Mouse (Mus musculus) limb, embryonic 14.5 days (tissue): ENCODE measurements around the gene Slc39a13. TPM values are rescaled to one million over a fixed set of nuclear protein-coding genes. Genes with fewer than 3 reads are reported as not detected.

Experiments
- ATAC-seq: fragments of 200-750 bp; cut with Nextera tagmentation; 2 replicates; pipeline ENCODE4 v1.8.0; 2017; ENCODE audit warnings: low read depth, moderate number of reproducible peaks, moderate TSS enrichment; ENCODE audit not compliant: low FRiP score
- DNase-seq: peaks from one replicate; pipeline ENCODE4 v3.0.0-alpha.2; 2015; ENCODE audit warnings: low spot score
- H3K27ac ChIP-seq: fragments of 300-500 bp; sonication (generic); replicated peaks from 2 replicates; pipeline ENCODE4 v1.5.1; 2014; ENCODE audit warnings: low read depth, mild to moderate bottlenecking, low read length, moderate library complexity, mixed read lengths
- H3K27me3 ChIP-seq: fragments of 300-500 bp; sonication (generic); 2 replicates; pipeline ENCODE4 v1.6.1; 2014; ENCODE audit warnings: low read length, mixed read lengths; ENCODE audit not compliant: control insufficient read depth, insufficient read depth
- H3K36me3 ChIP-seq: fragments of 300-500 bp; sonication (generic); 2 replicates; pipeline ENCODE4 v1.6.1; 2014; ENCODE audit warnings: mild to moderate bottlenecking, low read length, moderate library complexity, mixed read lengths; ENCODE audit not compliant: control insufficient read depth, insufficient read depth
- H3K4me1 ChIP-seq: fragments of 300-500 bp; sonication (generic); 2 replicates; pipeline ENCODE4 v1.6.1; 2014; ENCODE audit warnings: antibody characterized with exemption, low read length, mixed read lengths; ENCODE audit not compliant: control insufficient read depth, insufficient read depth
- H3K4me2 ChIP-seq: fragments of 300-500 bp; sonication (generic); replicated peaks from 2 replicates; pipeline ENCODE4 v1.6.1; 2014; ENCODE audit warnings: low read depth, mild to moderate bottlenecking, low read length, moderate library complexity; ENCODE audit not compliant: severe bottlenecking
- H3K4me3 ChIP-seq: fragments of 300-500 bp; sonication (generic); replicated peaks from 2 replicates; pipeline ENCODE4 v1.5.1; 2014; ENCODE audit warnings: low read length
- H3K9ac ChIP-seq: fragments of 300-500 bp; sonication (generic); 2 replicates; pipeline ENCODE4 v1.6.1; 2014; ENCODE audit warnings: mild to moderate bottlenecking, low read depth, low read length, moderate library complexity; ENCODE audit not compliant: severe bottlenecking
- H3K9me3 ChIP-seq: fragments of 300-500 bp; sonication (generic); 2 replicates; pipeline ENCODE4 v1.6.1; 2016; ENCODE audit warnings: low read length; ENCODE audit not compliant: control insufficient read depth
- POLR2A ChIP-seq: fragments of 200-500 bp; IDR thresholded peaks from 2 replicates; pipeline ENCODE4 v1.8.0; 2012; ENCODE audit warnings: inconsistent platforms, mild to moderate bottlenecking, moderate library complexity, borderline replicate concordance; ENCODE audit not compliant: insufficient read depth, insufficient read length; ENCODE audit errors: extremely low read depth
- WGBS: fragments of 180-500 bp; shearing (Covaris S2); extraction: QIAGEN DNeasy Blood & Tissue Kit; methylation state at CpG from one replicate; pipeline ENCODE4 v1.1.7; 2014; 5-methylcytosine and 5-hydroxymethylcytosine counted together
- polyA plus RNA-seq, 2 experiments: library from polyadenylated mRNA; depleted of rRNA in 1 of 2; stranded (reverse) in 1 of 2; unstranded in 1 of 2; fragments of >200 nt; fragmentation: Nextera tagmentation in 1 of 2; extraction: Ambion mirVana in 1 of 2; gene quantifications; 2 replicates each; pipeline versions ENCODE4 v1.2.1 to v1.2.3; 2012 to 2014

The Slc39a13 gene
- polyA plus RNA-seq, 2 experiments = 63.3 to 143 TPM

- DNase-seq = no peak
- no peak overlapping the region for H3K4me2 ChIP-seq
- H3K4me1 ChIP-seq = no peaks in the 10 kb centered on the region
- no peaks in the 10 kb centered on the region for H3K27me3 ChIP-seq
- no peak overlapping the region for H3K9ac ChIP-seq
- no peak for ATAC-seq
- no peak for TF ChIP-seq POLR2A
- peaks cover 39% of the 10 kb centered on the region for H3K36me3 ChIP-seq
- no peak overlapping the region for H3K4me3 ChIP-seq
- WGBS = 95% methylated on average over 3 of the region's 3 CpGs
- no peaks in the 10 kb centered on the region for H3K9me3 ChIP-seq
- no peak overlapping the region for H3K27ac ChIP-seq
Observed at GRCm38 (mm10) chr2:91019911-91020310, 50.3 kb downstream of the Slc39a13 start.

DNA sequence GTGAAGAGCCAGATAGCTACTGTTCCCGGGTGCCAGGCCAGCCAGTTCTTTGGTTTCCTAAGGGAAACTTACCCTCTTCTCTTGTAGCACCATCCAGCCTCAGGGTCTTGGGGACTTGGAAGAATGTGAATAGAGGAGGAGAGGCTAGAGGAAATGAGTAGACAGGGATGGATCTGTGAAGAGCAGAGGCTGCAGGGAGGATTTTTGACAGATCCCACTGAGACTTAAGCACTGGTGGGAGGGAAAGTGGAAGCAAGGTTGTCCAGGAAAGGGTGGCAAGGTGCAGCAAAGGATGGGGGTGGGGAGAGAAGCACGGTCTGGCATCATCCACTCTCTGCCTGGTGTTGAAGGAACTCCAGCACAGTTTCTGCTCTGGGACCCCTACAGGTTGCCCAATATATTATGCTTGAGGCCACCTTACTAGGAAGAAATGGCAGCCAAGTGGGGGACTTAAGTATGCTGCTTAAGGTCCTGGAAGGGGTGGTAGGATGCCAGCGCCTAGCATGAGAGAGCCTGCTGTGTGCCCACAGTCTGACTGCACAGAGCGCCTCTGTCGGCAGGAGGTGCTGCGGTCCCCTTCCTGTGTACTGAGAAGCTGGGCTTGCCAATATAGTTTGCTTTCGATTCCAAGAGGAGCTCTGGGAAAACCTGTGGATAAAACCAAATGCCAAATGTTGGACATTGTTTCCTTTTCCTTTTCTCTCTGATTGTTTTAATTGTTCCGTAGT lies 52.0 kb downstream of the Slc39a13 start:
- Histone ChIP-seq H3K4me2 (no peak overlapping the region), H3K36me3 (peaks cover 56% of the 10 kb centered on the region), H3K4me3 (no peak overlapping the region), H3K27me3 (no peaks in the 10 kb centered on the region), H3K9ac (no peak overlapping the region), H3K9me3 (no peaks in the 10 kb centered on the region), H3K4me1 (no peaks in the 10 kb centered on the region), H3K27ac (no peak overlapping the region)
- WGBS = 91% methylated on average over 8 of the region's 8 CpGs
- no peak for DNase-seq
- no peak for TF ChIP-seq POLR2A
- ATAC-seq = no peak

DNA sequence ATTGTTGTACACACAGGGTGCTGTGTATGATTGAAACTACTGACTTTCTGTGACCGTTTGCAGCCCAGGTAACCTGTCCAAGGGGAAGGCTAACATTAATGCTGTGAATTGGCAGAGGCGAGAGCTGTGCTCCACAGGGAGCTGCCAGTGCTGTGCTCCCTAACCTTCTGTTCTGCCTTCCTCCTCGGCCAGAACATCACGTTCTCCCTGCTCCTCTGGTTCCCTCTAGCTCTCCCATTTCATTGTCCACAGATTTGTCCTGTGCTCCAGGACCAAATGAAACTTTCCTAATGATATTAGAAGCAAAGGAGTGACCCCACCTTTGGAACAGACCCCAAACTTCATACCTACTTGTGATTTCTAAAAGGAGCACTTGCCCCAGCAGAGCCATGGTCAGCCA lies 54.8 kb downstream of the Slc39a13 start:
- H3K27ac ChIP-seq = no peak overlapping the region
- no peaks in the 10 kb centered on the region for H3K9me3 ChIP-seq
- H3K27me3 ChIP-seq = no peaks in the 10 kb centered on the region
- peaks cover 73% of the 10 kb centered on the region for H3K36me3 ChIP-seq
- no peaks in the 10 kb centered on the region for H3K4me1 ChIP-seq
- H3K4me3 ChIP-seq = no peak overlapping the region
- no peak overlapping the region for H3K9ac ChIP-seq
- 77% methylated on average over 4 of the region's 4 CpGs for WGBS
- no peak overlapping the region for H3K4me2 ChIP-seq
- ATAC-seq (no peak), DNase-seq (no peak)
- TF ChIP-seq POLR2A = no peak

DNA sequence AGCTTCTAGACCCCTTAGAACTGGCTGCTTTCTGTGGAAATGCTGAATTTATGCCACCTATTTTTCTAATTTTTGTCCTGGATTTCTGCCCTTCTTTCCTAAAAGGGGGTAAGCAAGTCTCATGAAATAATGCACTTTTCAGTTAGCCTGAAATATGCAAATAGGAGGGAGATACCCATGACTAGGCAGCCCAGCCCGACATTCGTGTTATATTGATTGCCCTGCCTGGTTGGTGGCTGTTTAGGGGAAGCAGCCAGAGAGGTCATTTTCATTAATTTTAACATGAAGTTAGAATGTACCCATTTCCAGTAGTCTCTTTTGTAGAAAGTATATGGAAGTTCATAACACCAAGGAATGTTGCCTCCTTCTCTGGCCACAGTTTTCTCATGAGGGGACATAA lies 56.3 kb downstream of the Slc39a13 start:
- Histone ChIP-seq H3K36me3 (peaks cover 77% of the 10 kb centered on the region), H3K27ac (no peak overlapping the region), H3K9me3 (no peaks in the 10 kb centered on the region), H3K9ac (no peak overlapping the region), H3K4me3 (no peak overlapping the region), H3K4me1 (no peaks in the 10 kb centered on the region), H3K4me2 (no peak overlapping the region), H3K27me3 (no peaks in the 10 kb centered on the region)
- DNase-seq (no peak), ATAC-seq (no peak)
- WGBS = 95% methylated on average over 2 of the region's 2 CpGs
- no peak for TF ChIP-seq POLR2A

Other genes starting within 250 kb of the Slc39a13 start
- gene Mtch2, start 223.3 kb downstream of the Slc39a13 start, polyA plus RNA-seq (2012; rRNA removed) = 111 and 120 TPM in 2 replicates
- gene Mtch2, start 223.3 kb downstream of the Slc39a13 start, polyA plus RNA-seq (2014; fragmentation: Nextera tagmentation; extraction: Ambion mirVana) = 201 and 210 TPM in 2 replicates
- gene C1qtnf4, start 184.6 kb downstream of the Slc39a13 start, polyA plus RNA-seq (2012; rRNA removed) = 28.6 and 38.1 TPM in 2 replicates
- gene C1qtnf4, start 184.6 kb downstream of the Slc39a13 start, polyA plus RNA-seq (2014; fragmentation: Nextera tagmentation; extraction: Ambion mirVana) = 32.0 and 35.0 TPM in 2 replicates
- gene Kbtbd4, start 165.7 kb downstream of the Slc39a13 start, polyA plus RNA-seq (2012; rRNA removed) = 25.5 and 26.8 TPM in 2 replicates
- 30.5 and 33.8 TPM in 2 replicates for gene Kbtbd4, start 165.7 kb downstream of the Slc39a13 start, polyA plus RNA-seq (2014; fragmentation: Nextera tagmentation; extraction: Ambion mirVana)
- gene Ndufs3, start 165.6 kb downstream of the Slc39a13 start, polyA plus RNA-seq (2012; rRNA removed) = 155 and 170 TPM in 2 replicates
- gene Ndufs3, start 165.6 kb downstream of the Slc39a13 start, polyA plus RNA-seq (2014; fragmentation: Nextera tagmentation; extraction: Ambion mirVana) = 207 and 219 TPM in 2 replicates
- 70.3 and 73.1 TPM in 2 replicates for gene Celf1, start 130.0 kb downstream of the Slc39a13 start, polyA plus RNA-seq (2012; rRNA removed)
- gene Celf1, start 130.0 kb downstream of the Slc39a13 start, polyA plus RNA-seq (2014; fragmentation: Nextera tagmentation; extraction: Ambion mirVana) = 51.5 and 52.2 TPM in 2 replicates
- gene Rapsn, start 34.8 kb downstream of the Slc39a13 start, polyA plus RNA-seq (2012; rRNA removed) = 24.9 and 28.1 TPM in 2 replicates
- gene Rapsn, start 34.8 kb downstream of the Slc39a13 start, polyA plus RNA-seq (2014; fragmentation: Nextera tagmentation; extraction: Ambion mirVana) = 18.5 and 26.5 TPM in 2 replicates
- 158 and 203 TPM in 2 replicates for gene Psmc3, start 16.4 kb downstream of the Slc39a13 start, polyA plus RNA-seq (2012; rRNA removed)
- gene Psmc3, start 16.4 kb downstream of the Slc39a13 start, polyA plus RNA-seq (2014; fragmentation: Nextera tagmentation; extraction: Ambion mirVana) = 287 and 305 TPM in 2 replicates
- 13.7 and 14.1 TPM in 2 replicates for gene Spi1, start 12.0 kb upstream of the Slc39a13 start, polyA plus RNA-seq (2012; rRNA removed)
- gene Spi1, start 12.0 kb upstream of the Slc39a13 start, polyA plus RNA-seq (2014; fragmentation: Nextera tagmentation; extraction: Ambion mirVana) = 10.6 and 10.7 TPM in 2 replicates
- gene Mybpc3, start 47.7 kb upstream of the Slc39a13 start, polyA plus RNA-seq (2012; rRNA removed) = 0.27 and 0.29 TPM in 2 replicates
- gene Mybpc3, start 47.7 kb upstream of the Slc39a13 start, polyA plus RNA-seq (2014; fragmentation: Nextera tagmentation; extraction: Ambion mirVana) = 0.07 and 0.12 TPM in 2 replicates
- gene Madd, start 113.4 kb upstream of the Slc39a13 start, polyA plus RNA-seq (2012; rRNA removed) = 17.8 and 18.1 TPM in 2 replicates
- gene Madd, start 113.4 kb upstream of the Slc39a13 start, polyA plus RNA-seq (2014; fragmentation: Nextera tagmentation; extraction: Ambion mirVana) = 8.6 and 9.8 TPM in 2 replicates
- gene Nr1h3, start 132.4 kb upstream of the Slc39a13 start, polyA plus RNA-seq (2012; rRNA removed) = 3.4 and 5.0 TPM in 2 replicates
- gene Nr1h3, start 132.4 kb upstream of the Slc39a13 start, polyA plus RNA-seq (2014; fragmentation: Nextera tagmentation; extraction: Ambion mirVana) = 1.5 and 2.8 TPM in 2 replicates
- 29.9 and 37.1 TPM in 2 replicates for gene Acp2, start 132.5 kb upstream of the Slc39a13 start, polyA plus RNA-seq (2012; rRNA removed)
- gene Acp2, start 132.5 kb upstream of the Slc39a13 start, polyA plus RNA-seq (2014; fragmentation: Nextera tagmentation; extraction: Ambion mirVana) = 31.6 and 34.2 TPM in 2 replicates
- gene Ddb2, start 166.6 kb upstream of the Slc39a13 start, polyA plus RNA-seq (2012; rRNA removed) = 52.8 and 56.4 TPM in 2 replicates
- gene Ddb2, start 166.6 kb upstream of the Slc39a13 start, polyA plus RNA-seq (2014; fragmentation: Nextera tagmentation; extraction: Ambion mirVana) = 14.8 and 22.0 TPM in 2 replicates
- gene Pacsin3, start 185.5 kb upstream of the Slc39a13 start, polyA plus RNA-seq (2012; rRNA removed) = 67.8 and 73.8 TPM in 2 replicates
- 43.2 and 44.7 TPM in 2 replicates for gene Pacsin3, start 185.5 kb upstream of the Slc39a13 start, polyA plus RNA-seq (2014; fragmentation: Nextera tagmentation; extraction: Ambion mirVana)
- 58.7 and 59.8 TPM in 2 replicates for gene Arfgap2, start 194.6 kb upstream of the Slc39a13 start, polyA plus RNA-seq (2012; rRNA removed)
- 76.1 and 78.8 TPM in 2 replicates for gene Arfgap2, start 194.6 kb upstream of the Slc39a13 start, polyA plus RNA-seq (2014; fragmentation: Nextera tagmentation; extraction: Ambion mirVana)